Comparison of ENCODE assay signal across 9 mouse cellular contexts in the genomic region with DNA sequence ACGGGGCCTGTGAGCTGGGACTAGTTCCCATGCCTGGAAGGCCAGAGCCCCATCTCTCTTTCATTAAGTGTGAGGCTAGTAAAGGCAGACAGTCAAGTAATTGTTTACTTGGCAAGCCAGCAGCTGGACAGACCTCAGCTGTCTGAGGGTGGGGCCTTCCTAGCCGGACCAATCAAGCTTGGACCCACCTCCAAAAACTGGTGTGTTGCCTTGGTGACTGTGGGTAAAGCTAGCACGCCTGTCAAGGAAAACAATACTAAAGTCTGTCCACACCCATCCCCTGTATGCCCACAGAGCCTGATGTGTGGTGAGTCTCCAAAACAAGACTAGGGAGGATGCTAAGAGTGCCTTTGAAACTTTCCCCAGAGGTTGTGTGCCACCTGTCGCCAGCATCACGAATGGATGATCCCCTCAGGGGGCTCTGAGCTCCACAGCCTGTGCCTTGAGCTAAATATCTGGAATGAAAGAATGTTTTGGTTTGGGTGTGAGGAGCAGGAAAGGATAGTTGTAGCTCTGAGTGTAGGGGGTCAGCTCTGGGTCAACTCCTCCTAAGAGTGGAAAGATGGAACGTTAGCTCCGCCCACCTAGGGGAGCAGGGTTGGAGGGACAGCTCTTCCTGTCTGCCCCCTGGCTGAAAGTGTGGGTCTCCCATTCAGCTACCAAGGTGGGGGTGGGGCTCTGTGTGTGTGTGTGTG. TPM values are rescaled to one million over a fixed set of nuclear protein-coding genes. Genes with fewer than 3 reads are reported as not detected.
DNase-seq lines count a peak whose midpoint lies in the region; ATAC-seq lines count a peak whose summit lies in the region.
"Had no signal": no experiment of that assay in that cellular context is flagged by ENCODE, and none has a peak within 500 bp of the region (broad histone marks: within the 10 kb centered on the region; RNA-seq: fewer than 3 reads in every experiment).

No protein-coding gene starts in this region.

- 37% methylated on average over 7 of the region's 7 CpGs for WGBS in forebrain, embryonic 15.5 days
- WGBS in hindbrain, embryonic 12.5 days = 22% methylated on average over 7 of the region's 7 CpGs
- 24% methylated on average over 7 of the region's 7 CpGs for WGBS in limb, embryonic 15.5 days

- H3K27me3 ChIP-seq in forebrain, embryonic 15.5 days = peaks cover 9% of the 10 kb centered on the region
- peaks cover 19% of the 10 kb centered on the region for H3K27me3 ChIP-seq in hindbrain, embryonic 12.5 days
- peaks cover 12% of the 10 kb centered on the region for H3K27me3 ChIP-seq in limb, embryonic 15.5 days

- no peaks in the 10 kb centered on the region for H3K9me3 ChIP-seq in forebrain, embryonic 15.5 days
- H3K9me3 ChIP-seq in hindbrain, embryonic 12.5 days (replicated peaks) = no peaks in the 10 kb centered on the region
- no peaks in the 10 kb centered on the region for H3K9me3 ChIP-seq in limb, embryonic 15.5 days

- no peak overlapping the region for H3K27ac ChIP-seq in forebrain, embryonic 15.5 days (replicated peaks)
- H3K27ac ChIP-seq in hindbrain, embryonic 12.5 days = peak overlapping the region; percentile 72
- peak overlapping the region; percentile 89 for H3K27ac ChIP-seq in limb, embryonic 15.5 days

- no peak overlapping the region for H3K4me2 ChIP-seq in forebrain, embryonic 15.5 days (replicated peaks)
- no peak overlapping the region for H3K4me2 ChIP-seq in hindbrain, embryonic 12.5 days (replicated peaks)
- no peak overlapping the region for H3K4me2 ChIP-seq in limb, embryonic 15.5 days

- H3K4me1 ChIP-seq in forebrain, embryonic 15.5 days = peaks cover 12% of the 10 kb centered on the region
- H3K4me1 ChIP-seq in hindbrain, embryonic 12.5 days = peaks cover 35% of the 10 kb centered on the region
- H3K4me1 ChIP-seq in limb, embryonic 15.5 days = peaks cover 66% of the 10 kb centered on the region

- no peak overlapping the region for H3K4me3 ChIP-seq in forebrain, embryonic 15.5 days
- no peak overlapping the region for H3K4me3 ChIP-seq in hindbrain, embryonic 12.5 days
- H3K4me3 ChIP-seq in limb, embryonic 15.5 days = no peak overlapping the region

- H3K9ac ChIP-seq in forebrain, embryonic 15.5 days (replicated peaks) = no peak overlapping the region
- no peak overlapping the region for H3K9ac ChIP-seq in hindbrain, embryonic 12.5 days
- no peak overlapping the region for H3K9ac ChIP-seq in limb, embryonic 15.5 days

- peak; percentile 78 for DNase-seq in 416B (ENCODE audit: low read depth)
- peak; percentile 82 for DNase-seq in Muller cell, postnatal 12 days (ENCODE audit: inconsistent ontology term)
- no peak for DNase-seq in right cerebral cortex, postnatal 4 days
- DNase-seq in layer of hippocampus, adult 11-12 months (ENCODE audit: low spot score) = no peak

- H3K36me3 ChIP-seq in forebrain, embryonic 15.5 days = no peaks in the 10 kb centered on the region
- no peaks in the 10 kb centered on the region for H3K36me3 ChIP-seq in hindbrain, embryonic 12.5 days
- no peaks in the 10 kb centered on the region for H3K36me3 ChIP-seq in limb, embryonic 15.5 days

- peak; percentile 29; the same call in 1 of the 2 replicates for ATAC-seq in forebrain, embryonic 15.5 days (replicated peaks)
- ATAC-seq in hindbrain, embryonic 12.5 days (ENCODE audit: low FRiP score) = peak; percentile 53
- peak; percentile 66 for ATAC-seq in limb, embryonic 15.5 days (ENCODE audit: insufficient number of reproducible peaks, low FRiP score, low TSS enrichment, low read depth)
- peak; percentile 59 for ATAC-seq in monocyte, adult 5-6 weeks (replicated peaks; ENCODE audit: insufficient number of reproducible peaks, low FRiP score, low TSS enrichment, poor library complexity, severe bottlenecking)

RNA-seq across cellular contexts. Expression of a gene that starts 5.3 kb away (rescaled TPM):
- 1.4 and 2.4 TPM in 2 replicates for polyA plus RNA-seq in forebrain, embryonic 15.5 days (2015; fragmentation: Nextera tagmentation; extraction: Ambion mirVana)
- 1.9 and 2.9 TPM in 2 replicates for polyA plus RNA-seq in hindbrain, embryonic 12.5 days (2016; fragmentation: Nextera tagmentation; extraction: Ambion mirVana)
- polyA plus RNA-seq in limb, embryonic 15.5 days (2015; fragmentation: Nextera tagmentation; extraction: Ambion mirVana) = 3.4 and 6.7 TPM in 2 replicates
- total RNA-seq in monocyte, adult 5-6 weeks (2017) = 223 to 337 TPM (median 251 TPM) in 3 replicates

RNA-seq across cellular contexts. Expression of a gene that starts 47.6 kb away (rescaled TPM):
- polyA plus RNA-seq in forebrain, embryonic 15.5 days (2015; fragmentation: Nextera tagmentation; extraction: Ambion mirVana) = 4.9 and 6.9 TPM in 2 replicates
- 5.6 and 9.0 TPM in 2 replicates for polyA plus RNA-seq in hindbrain, embryonic 12.5 days (2016; fragmentation: Nextera tagmentation; extraction: Ambion mirVana)
- polyA plus RNA-seq in limb, embryonic 15.5 days (2015; fragmentation: Nextera tagmentation; extraction: Ambion mirVana) = 1.2 and 4.0 TPM in 2 replicates
- total RNA-seq in monocyte, adult 5-6 weeks (2017) = not detected in 3 replicates
- polyA plus RNA-seq: macrophage had no signal

Comparison
In these comparisons a context has a peak if more than half of its experiments do, and no peak if none do; other contexts are left out.
1. DNase-seq: peak in 416B (single experiment) and Muller cell, postnatal 12 days (single experiment); none in right cerebral cortex, postnatal 4 days (single experiment) and layer of hippocampus, adult 11-12 months (single experiment).
2. Peak in every context shown above with its lines, with median percentiles within 50 percentile points of each other: ATAC-seq.